Mouse (Mus musculus) limb, embryonic 14.5 days (tissue): ENCODE results near the gene Git2. TPM values are rescaled to one million over a fixed set of nuclear protein-coding genes. Genes with fewer than 3 reads are reported as not detected.

ENCODE experiments used
- ATAC-seq: fragments of 200-750 bp; cut with Nextera tagmentation; 2 replicates; pipeline ENCODE4 v1.8.0; 2017; ENCODE audit warnings: low read depth, moderate number of reproducible peaks, moderate TSS enrichment; ENCODE audit not compliant: low FRiP score
- DNase-seq: peaks from one replicate; pipeline ENCODE4 v3.0.0-alpha.2; 2015; ENCODE audit warnings: low spot score
- H3K27ac ChIP-seq: fragments of 300-500 bp; sonication (generic); replicated peaks from 2 replicates; pipeline ENCODE4 v1.5.1; 2014; ENCODE audit warnings: low read depth, mild to moderate bottlenecking, low read length, moderate library complexity, mixed read lengths
- H3K27me3 ChIP-seq: fragments of 300-500 bp; sonication (generic); 2 replicates; pipeline ENCODE4 v1.6.1; 2014; ENCODE audit warnings: low read length, mixed read lengths; ENCODE audit not compliant: control insufficient read depth, insufficient read depth
- H3K36me3 ChIP-seq: fragments of 300-500 bp; sonication (generic); 2 replicates; pipeline ENCODE4 v1.6.1; 2014; ENCODE audit warnings: mild to moderate bottlenecking, low read length, moderate library complexity, mixed read lengths; ENCODE audit not compliant: control insufficient read depth, insufficient read depth
- H3K4me1 ChIP-seq: fragments of 300-500 bp; sonication (generic); 2 replicates; pipeline ENCODE4 v1.6.1; 2014; ENCODE audit warnings: antibody characterized with exemption, low read length, mixed read lengths; ENCODE audit not compliant: control insufficient read depth, insufficient read depth
- H3K4me2 ChIP-seq: fragments of 300-500 bp; sonication (generic); replicated peaks from 2 replicates; pipeline ENCODE4 v1.6.1; 2014; ENCODE audit warnings: low read depth, mild to moderate bottlenecking, low read length, moderate library complexity; ENCODE audit not compliant: severe bottlenecking
- H3K4me3 ChIP-seq: fragments of 300-500 bp; sonication (generic); replicated peaks from 2 replicates; pipeline ENCODE4 v1.5.1; 2014; ENCODE audit warnings: low read length
- H3K9ac ChIP-seq: fragments of 300-500 bp; sonication (generic); 2 replicates; pipeline ENCODE4 v1.6.1; 2014; ENCODE audit warnings: mild to moderate bottlenecking, low read depth, low read length, moderate library complexity; ENCODE audit not compliant: severe bottlenecking
- H3K9me3 ChIP-seq: fragments of 300-500 bp; sonication (generic); 2 replicates; pipeline ENCODE4 v1.6.1; 2016; ENCODE audit warnings: low read length; ENCODE audit not compliant: control insufficient read depth
- POLR2A ChIP-seq: fragments of 200-500 bp; IDR thresholded peaks from 2 replicates; pipeline ENCODE4 v1.8.0; 2012; ENCODE audit warnings: inconsistent platforms, mild to moderate bottlenecking, moderate library complexity, borderline replicate concordance; ENCODE audit not compliant: insufficient read depth, insufficient read length; ENCODE audit errors: extremely low read depth
- WGBS: fragments of 180-500 bp; shearing (Covaris S2); extraction: QIAGEN DNeasy Blood & Tissue Kit; methylation state at CpG from one replicate; pipeline ENCODE4 v1.1.7; 2014; 5-methylcytosine and 5-hydroxymethylcytosine counted together
- polyA plus RNA-seq, 2 experiments: library from polyadenylated mRNA; depleted of rRNA in 1 of 2; stranded (reverse) in 1 of 2; unstranded in 1 of 2; fragments of >200 nt; fragmentation: Nextera tagmentation in 1 of 2; extraction: Ambion mirVana in 1 of 2; gene quantifications; 2 replicates each; pipeline versions ENCODE4 v1.2.1 to v1.2.3; 2012 to 2014

The Git2 gene
- polyA plus RNA-seq, 2 experiments: 41.6 to 64.2 TPM

GRCm38 (mm10) chr5:114816599-114816998 lies 41.3 kb upstream of the Git2 start:
- H3K36me3 ChIP-seq: peaks cover 6% of the 10 kb centered on the region; the same call in 1 of the 2 replicates
- H3K4me2 ChIP-seq: no peak overlapping the region
- no peak overlapping the region for H3K4me3 ChIP-seq
- WGBS: 58% methylated on average over 6 of the region's 6 CpGs
- H3K27me3 ChIP-seq: no peaks in the 10 kb centered on the region
- no peaks in the 10 kb centered on the region for H3K4me1 ChIP-seq
- H3K27ac ChIP-seq: no peak overlapping the region
- DNase-seq (no peak), ATAC-seq (no peak)
- no peak for TF ChIP-seq POLR2A
- H3K9ac ChIP-seq: no peak overlapping the region
- H3K9me3 ChIP-seq: 0 out of 2 replicates have a peak, but pooled peaks cover 7% of the 10 kb centered on the region

GRCm38 (mm10) chr5:114813525-114814181 lies 38.3 kb upstream of the Git2 start:
- Histone ChIP-seq H3K4me2 (peak overlapping the region; percentile 41), H3K27me3 (no peaks in the 10 kb centered on the region), H3K9ac (peak overlapping the region; percentile 82), H3K36me3 (peaks cover 7% of the 10 kb centered on the region), H3K27ac (peak overlapping the region; percentile 87), H3K4me1 (no peaks in the 10 kb centered on the region), H3K4me3 (peak overlapping the region; percentile 89), H3K9me3 (0 out of 2 replicates have a peak, but pooled peaks cover 5% of the 10 kb centered on the region)
- TF ChIP-seq POLR2A: peak; percentile 93; the same call in 1 of the 2 replicates
- ATAC-seq (peak; percentile 96), DNase-seq (peak; percentile 90)
- 1% methylated on average over 45 of the region's 50 CpGs for WGBS

- Histone ChIP-seq H3K36me3 (peaks cover 21% of the 10 kb centered on the region), H3K4me2 (no peak overlapping the region), H3K9ac (no peak overlapping the region), H3K9me3 (no peaks in the 10 kb centered on the region), H3K4me1 (peaks cover 17% of the 10 kb centered on the region), H3K4me3 (no peak overlapping the region), H3K27me3 (no peaks in the 10 kb centered on the region), H3K27ac (no peak overlapping the region)
- DNase-seq (no peak), ATAC-seq (no peak)
- no peak for TF ChIP-seq POLR2A
- 92% methylated on average over 5 of the region's 5 CpGs for whole genome bisulfite sequencing
Measured at GRCm38 (mm10) chr5:114809826-114810225, 34.5 kb upstream of the Git2 start.

- no peak overlapping the region for H3K9ac ChIP-seq
- ATAC-seq (no peak), DNase-seq (no peak)
- no peaks in the 10 kb centered on the region for H3K27me3 ChIP-seq
- 76% methylated on average over 10 of the region's 10 CpGs for WGBS
- no peak overlapping the region for H3K4me3 ChIP-seq
- no peak overlapping the region for H3K27ac ChIP-seq
- no peak for TF ChIP-seq POLR2A
- H3K4me1 ChIP-seq: peaks cover 17% of the 10 kb centered on the region
- H3K36me3 ChIP-seq: peaks cover 26% of the 10 kb centered on the region
- H3K4me2 ChIP-seq: no peak overlapping the region
- H3K9me3 ChIP-seq: no peaks in the 10 kb centered on the region
Measured at GRCm38 (mm10) chr5:114809181-114809756, 34.0 kb upstream of the Git2 start.

- H3K9ac ChIP-seq: no peak overlapping the region
- H3K27ac ChIP-seq: no peak overlapping the region
Measured at GRCm38 (mm10) chr5:114808385-114808784, 33.1 kb upstream of the Git2 start.

More at GRCm38 (mm10) chr5:114808385-114808784, 33.1 kb upstream of the Git2 start:
- Histone ChIP-seq H3K4me1 (peaks cover 17% of the 10 kb centered on the region), H3K9me3 (no peaks in the 10 kb centered on the region), H3K4me2 (no peak overlapping the region), H3K4me3 (no peak overlapping the region), H3K36me3 (peaks cover 29% of the 10 kb centered on the region), H3K27me3 (no peaks in the 10 kb centered on the region)
- WGBS: 64% methylated on average over 8 of the region's 8 CpGs
- ATAC-seq: no peak
- no peak for DNase-seq
- no peak for TF ChIP-seq POLR2A
